Mouse (Mus musculus) cerebellum, adult 2 months (tissue): Measurements from ENCODE around the gene Snx1. TPM values are rescaled to one million over a fixed set of nuclear protein-coding genes. Genes with fewer than 3 reads are reported as not detected.
A peak's percentile ranks its signal among the peaks of the same experiment; 100 is the strongest.

Source experiments
- DNase-seq, 2 experiments: peaks; one replicate each; pipeline ENCODE4 v3.0.0; 2021
- H3K27ac ChIP-seq: fragments of 200-500 bp; 2 replicates; pipeline ENCODE4 v1.5.1; 2012; ENCODE audit warnings: low read length, control low read depth, inconsistent platforms; ENCODE audit not compliant: insufficient read depth
- H3K27me3 ChIP-seq: fragments of 200-500 bp; 2 replicates; pipeline ENCODE4 v1.6.1; 2012; ENCODE audit warnings: inconsistent platforms, mild to moderate bottlenecking, low read length, moderate library complexity; ENCODE audit not compliant: control insufficient read depth, insufficient read depth
- H3K4me1 ChIP-seq: fragments of 200-500 bp; 2 replicates; pipeline ENCODE4 v1.6.1; 2011; ENCODE audit warnings: low read length; ENCODE audit not compliant: control insufficient read depth, insufficient read depth
- H3K4me3 ChIP-seq: fragments of 200-500 bp; replicated peaks from 2 replicates; pipeline ENCODE3; 2011; ENCODE audit warnings: mild to moderate bottlenecking, low read depth, low read length, control low read depth; ENCODE audit not compliant: insufficient read depth
- CTCF ChIP-seq: fragments of 200-500 bp; IDR thresholded peaks from 2 replicates; pipeline ENCODE4 v1.5.1; 2011; ENCODE audit warnings: low read depth, mild to moderate bottlenecking, control low read depth, low read length, moderate library complexity, borderline replicate concordance; ENCODE audit not compliant: insufficient read depth
- POLR2A ChIP-seq: fragments of 200-500 bp; IDR thresholded peaks from 2 replicates; pipeline ENCODE4 v1.6.1; 2011; ENCODE audit warnings: low read length, control low read depth, borderline replicate concordance; ENCODE audit not compliant: insufficient read depth
- WGBS: fragments of 180-500 bp; shearing (Covaris S2); methylation state at CpG from one replicate; pipeline ENCODE4 v1.1.7; 2018; 5-methylcytosine and 5-hydroxymethylcytosine counted together
- polyA plus RNA-seq: library from polyadenylated mRNA; depleted of rRNA; stranded (reverse); fragments of >200 nt; gene quantifications from 2 replicates; pipeline ENCODE4 v1.2.3, GENCODE M21; 2012; rRNA removed

Gene Snx1
- polyA plus RNA-seq = 111 and 121 TPM in 2 replicates

GRCm38 (mm10) chr9:66126456-66127192, at the start of gene Snx1, which contains the start of gene Ciao2a:
Snx1 (minus strand) TSS chr9:66126587.
Ciao2a (plus strand) TSS chr9:66126611.
- TF ChIP-seq CTCF = no peak
- TF ChIP-seq POLR2A = no peak
- WGBS = under 1% methylated on average over 34 of the region's 34 CpGs
- peak; percentile 93 to 96 for DNase-seq
- no peaks in the 10 kb centered on the region for H3K4me1 ChIP-seq
- H3K27ac ChIP-seq = 0 out of 2 replicates have a peak within 1 kb of the TSS, but pooled peaks have one; percentile 9
- H3K27me3 ChIP-seq = no peaks in the 10 kb centered on the region
- H3K4me3 ChIP-seq = peak within 1 kb of the TSS; percentile 75

- TF ChIP-seq CTCF = no peak
- no peak for TF ChIP-seq POLR2A
- no peak for DNase-seq
- Histone ChIP-seq H3K4me1 (no peaks in the 10 kb centered on the region), H3K27me3 (no peaks in the 10 kb centered on the region), H3K27ac (no peak overlapping the region), H3K4me3 (no peak overlapping the region)
- WGBS = 86% methylated on average over 3 of the region's 3 CpGs
These were observed 48.6 kb upstream of the Snx1 start for GRCm38 (mm10) chr9:66174985-66175384.

- no peak for TF ChIP-seq CTCF
- TF ChIP-seq POLR2A = no peak
- no peak overlapping the region for H3K27ac ChIP-seq
- no peaks in the 10 kb centered on the region for H3K27me3 ChIP-seq
- WGBS = 98% methylated on average over 5 of the region's 5 CpGs
- H3K4me1 ChIP-seq = no peaks in the 10 kb centered on the region
- H3K4me3 ChIP-seq = no peak overlapping the region
- DNase-seq = no peak
These were observed 47.0 kb upstream of the Snx1 start for GRCm38 (mm10) chr9:66173316-66173855.

GRCm38 (mm10) chr9:66171275-66171921, 45.0 kb upstream of the Snx1 start:
- H3K4me3 ChIP-seq = no peak overlapping the region
- 73% methylated on average over 12 of the region's 12 CpGs for WGBS
- no peak overlapping the region for H3K27ac ChIP-seq
- no peaks in the 10 kb centered on the region for H3K4me1 ChIP-seq
- TF ChIP-seq POLR2A = no peak
- TF ChIP-seq CTCF = no peak
- DNase-seq = no peak
- no peaks in the 10 kb centered on the region for H3K27me3 ChIP-seq

GRCm38 (mm10) chr9:66170506-66170905, 44.1 kb upstream of the Snx1 start:
- no peak overlapping the region for H3K27ac ChIP-seq
- no peak for DNase-seq
- H3K4me3 ChIP-seq = no peak overlapping the region
- no peaks in the 10 kb centered on the region for H3K4me1 ChIP-seq
- H3K27me3 ChIP-seq = no peaks in the 10 kb centered on the region
- 56% methylated on average over 5 of the region's 5 CpGs for WGBS
- TF ChIP-seq CTCF (no peak), POLR2A (no peak)

- no peak for DNase-seq
- 57% methylated on average over 1 of the region's 1 CpGs for WGBS
- Histone ChIP-seq H3K4me1 (no peaks in the 10 kb centered on the region), H3K27ac (no peak overlapping the region), H3K27me3 (no peaks in the 10 kb centered on the region), H3K4me3 (no peak overlapping the region)
- TF ChIP-seq POLR2A (no peak), CTCF (no peak)
These were observed 41.8 kb upstream of the Snx1 start for GRCm38 (mm10) chr9:66168233-66168632.

- no peak for DNase-seq
- TF ChIP-seq POLR2A (no peak), CTCF (no peak)
- 89% methylated on average over 5 of the region's 5 CpGs for WGBS
- H3K4me1 ChIP-seq = no peaks in the 10 kb centered on the region
- H3K27me3 ChIP-seq = no peaks in the 10 kb centered on the region
- H3K27ac ChIP-seq = no peak overlapping the region
- no peak overlapping the region for H3K4me3 ChIP-seq
These were observed 40.8 kb upstream of the Snx1 start for GRCm38 (mm10) chr9:66167222-66167621.
